Mouse (Mus musculus): ENCODE measurements around the gene Bbs1. TPM values are rescaled to one million over a fixed set of nuclear protein-coding genes. Genes with fewer than 3 reads are reported as not detected.

Gene Bbs1
- total and polyA plus RNA-seq, 2 experiments from 2014 or later: 9.0 to 31.8 TPM

DNA sequence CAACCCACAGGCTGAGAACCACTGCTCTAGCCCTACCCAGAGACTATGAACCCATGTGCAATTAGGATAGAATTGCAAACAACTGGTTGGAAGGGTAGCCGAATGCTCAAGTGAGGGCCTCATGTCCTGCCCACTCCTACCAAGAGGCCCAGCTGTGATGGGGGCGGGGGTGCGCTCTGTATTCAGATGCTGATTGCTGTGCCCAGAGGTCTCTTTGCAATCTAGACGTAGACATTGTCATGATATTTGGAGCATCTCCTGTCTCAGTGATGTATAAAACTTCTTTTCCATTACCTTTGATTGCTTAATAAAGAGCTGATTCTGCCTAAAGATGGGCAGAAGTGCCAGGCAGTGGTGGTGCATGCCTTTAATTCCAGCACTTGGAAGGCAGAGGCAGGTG is 56.6 kb downstream of the Bbs1 start:
- 44% methylated on average over 4 of the region's 4 CpGs for WGBS

DNA sequence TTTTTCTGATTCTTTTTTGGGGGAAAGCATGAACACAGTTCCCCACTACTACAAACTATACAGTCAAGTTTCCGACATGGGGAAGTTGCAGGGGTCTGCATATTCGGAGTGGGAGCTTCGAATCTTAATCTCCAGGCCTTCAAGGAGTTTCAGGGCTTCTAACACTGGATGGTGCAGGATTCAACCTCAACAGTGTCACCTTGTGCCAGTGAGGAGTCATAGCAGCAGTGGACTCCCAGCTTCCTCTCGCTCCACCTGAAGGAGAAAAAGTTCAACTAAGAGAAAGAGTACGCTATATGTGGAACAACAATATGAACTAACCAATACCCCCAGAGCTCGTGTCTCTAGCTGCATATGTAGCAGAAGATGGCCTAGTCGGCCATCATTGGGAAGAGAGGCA is 58.9 kb downstream of the Bbs1 start:
- no peak for ATAC-seq (ENCODE audit: low FRiP score)
- peak; percentile 71 for TF ChIP-seq CTCF (IDR thresholded peaks at IDR 0.05)

More for the DNA sequence above, 56.6 kb downstream of the Bbs1 start:
- TF ChIP-seq CTCF (IDR thresholded peaks at IDR 0.05): no peak
- H3K27ac ChIP-seq (ENCODE audit: low read depth, low read length): no peak overlapping the region
- DNase-seq (ENCODE audit: low spot score) (no peak), ATAC-seq (ENCODE audit: low FRiP score) (no peak)
- H3K9ac ChIP-seq (replicated peaks; ENCODE audit: low read length, poor library complexity, severe bottlenecking): no peak overlapping the region
- no peaks in the 10 kb centered on the region for H3K36me3 ChIP-seq (ENCODE audit: insufficient read depth, low read length)
- no peaks in the 10 kb centered on the region for H3K4me1 ChIP-seq (ENCODE audit: insufficient read depth, low read length)
- no peak overlapping the region for H3K4me3 ChIP-seq (ENCODE audit: low read depth, low read length)
- no peaks in the 10 kb centered on the region for H3K9me3 ChIP-seq (ENCODE audit: low read length)
- H3K27me3 ChIP-seq (ENCODE audit: insufficient read depth, low read length): no peaks in the 10 kb centered on the region
- no peak overlapping the region for H3K4me2 ChIP-seq (ENCODE audit: low read depth, low read length, poor library complexity, severe bottlenecking)

DNA sequence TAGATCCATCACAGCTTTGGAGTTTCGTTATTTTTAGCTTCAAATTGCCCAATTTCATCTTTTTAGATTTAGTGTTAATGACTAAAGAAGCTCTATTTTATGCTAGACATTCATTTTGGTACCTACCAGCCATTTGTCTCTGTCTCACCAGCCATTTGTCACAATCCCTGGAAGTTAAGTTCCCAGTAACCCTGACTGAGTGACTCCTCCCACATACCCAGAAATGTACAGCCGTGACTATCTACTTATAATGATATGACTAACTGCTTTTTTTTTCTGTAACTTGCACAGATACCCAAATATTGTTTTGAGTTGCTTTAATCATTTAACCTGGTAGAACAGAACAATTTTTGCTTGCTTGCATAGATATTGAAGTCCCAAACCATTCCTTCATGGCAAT is 60.6 kb downstream of the Bbs1 start:
- ATAC-seq (ENCODE audit: low FRiP score): no peak
- no peak for TF ChIP-seq CTCF (IDR thresholded peaks at IDR 0.05)
- no peaks in the 10 kb centered on the region for H3K36me3 ChIP-seq (ENCODE audit: insufficient read depth, low read length)
- H3K4me3 ChIP-seq (ENCODE audit: low read depth, low read length): no peak overlapping the region
- no peaks in the 10 kb centered on the region for H3K9me3 ChIP-seq (ENCODE audit: low read length)
- H3K4me2 ChIP-seq (ENCODE audit: low read depth, low read length, poor library complexity, severe bottlenecking): no peak overlapping the region
- H3K4me1 ChIP-seq (ENCODE audit: insufficient read depth, low read length): no peaks in the 10 kb centered on the region
- H3K27ac ChIP-seq (ENCODE audit: low read depth, low read length): no peak overlapping the region
- peaks cover 11% of the 10 kb centered on the region; the same call in 1 of the 2 replicates for H3K27me3 ChIP-seq (ENCODE audit: insufficient read depth, low read length)
- 84% methylated on average over 2 of the region's 2 CpGs for WGBS
- H3K9ac ChIP-seq (replicated peaks; ENCODE audit: low read length, poor library complexity, severe bottlenecking): no peak overlapping the region
- no peak for DNase-seq (ENCODE audit: low spot score)

More for the DNA sequence above, 58.9 kb downstream of the Bbs1 start:
- WGBS: 35% methylated on average over 7 of the region's 7 CpGs
- H3K27me3 ChIP-seq (ENCODE audit: insufficient read depth, low read length): no peaks in the 10 kb centered on the region
- H3K4me1 ChIP-seq (ENCODE audit: insufficient read depth, low read length): no peaks in the 10 kb centered on the region
- H3K9me3 ChIP-seq (ENCODE audit: low read length): no peaks in the 10 kb centered on the region
- H3K4me3 ChIP-seq (ENCODE audit: low read depth, low read length): no peak overlapping the region
- no peak overlapping the region for H3K4me2 ChIP-seq (ENCODE audit: low read depth, low read length, poor library complexity, severe bottlenecking)
- DNase-seq (ENCODE audit: low spot score): peak; percentile 38
- no peak overlapping the region for H3K27ac ChIP-seq (ENCODE audit: low read depth, low read length)
- H3K36me3 ChIP-seq (ENCODE audit: insufficient read depth, low read length): no peaks in the 10 kb centered on the region
- no peak overlapping the region for H3K9ac ChIP-seq (replicated peaks; ENCODE audit: low read length, poor library complexity, severe bottlenecking)

DNA sequence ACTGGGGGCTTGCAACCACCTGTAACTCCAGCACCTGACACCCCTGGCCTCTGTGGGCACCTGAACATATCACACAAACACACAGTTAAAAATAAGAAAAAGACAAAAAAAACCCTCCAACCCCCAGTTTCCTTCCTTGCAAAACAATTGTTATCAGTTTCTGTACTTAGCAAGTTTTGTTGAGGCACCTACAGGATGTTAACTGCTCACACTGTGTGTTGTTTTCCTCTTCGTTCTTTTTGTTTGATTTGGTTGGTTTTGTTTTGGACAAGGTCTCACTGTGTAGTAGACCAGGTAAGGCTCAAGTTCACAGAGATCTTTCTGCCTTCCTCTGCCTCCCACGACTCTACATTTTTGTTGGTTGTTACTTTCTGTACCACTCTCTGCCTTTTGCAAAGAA is 63.8 kb downstream of the Bbs1 start:
- WGBS: 64% methylated on average over 2 of the region's 2 CpGs
- Histone ChIP-seq H3K9ac (replicated peaks; ENCODE audit: low read length, poor library complexity, severe bottlenecking) (no peak overlapping the region), H3K27me3 (ENCODE audit: insufficient read depth, low read length) (peaks cover 18% of the 10 kb centered on the region), H3K27ac (ENCODE audit: low read depth, low read length) (no peak overlapping the region), H3K9me3 (ENCODE audit: low read length) (no peaks in the 10 kb centered on the region), H3K36me3 (ENCODE audit: insufficient read depth, low read length) (no peaks in the 10 kb centered on the region), H3K4me1 (ENCODE audit: insufficient read depth, low read length) (peaks cover 10% of the 10 kb centered on the region), H3K4me2 (ENCODE audit: low read depth, low read length, poor library complexity, severe bottlenecking) (no peak overlapping the region), H3K4me3 (ENCODE audit: low read depth, low read length) (no peak overlapping the region)
- DNase-seq (ENCODE audit: low spot score) (no peak), ATAC-seq (ENCODE audit: low FRiP score) (no peak)
- TF ChIP-seq CTCF (IDR thresholded peaks at IDR 0.05): no peak

DNA sequence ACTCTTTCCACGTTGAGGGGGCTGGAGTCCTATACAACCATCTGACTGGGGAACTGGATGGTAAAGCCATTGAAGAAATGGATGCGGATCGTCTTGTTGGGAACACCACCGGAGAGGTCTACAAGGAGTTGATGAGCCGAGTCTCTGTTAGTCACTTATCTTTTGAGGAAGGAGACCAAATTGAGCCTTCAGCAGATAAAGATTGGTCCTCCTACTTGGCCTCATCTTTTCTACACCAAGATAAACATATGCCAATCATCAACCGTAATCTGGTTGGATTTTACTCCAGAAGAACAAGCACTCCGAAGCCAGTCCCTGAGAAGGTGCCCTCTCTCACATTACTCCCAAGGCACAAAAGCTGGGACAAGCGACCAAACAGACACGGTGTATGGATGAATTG is 65.6 kb downstream of the Bbs1 start:
- 88% methylated on average over 9 of the region's 9 CpGs for WGBS
- peaks cover 18% of the 10 kb centered on the region for H3K27me3 ChIP-seq (ENCODE audit: insufficient read depth, low read length)
- ATAC-seq (ENCODE audit: low FRiP score): no peak

DNA sequence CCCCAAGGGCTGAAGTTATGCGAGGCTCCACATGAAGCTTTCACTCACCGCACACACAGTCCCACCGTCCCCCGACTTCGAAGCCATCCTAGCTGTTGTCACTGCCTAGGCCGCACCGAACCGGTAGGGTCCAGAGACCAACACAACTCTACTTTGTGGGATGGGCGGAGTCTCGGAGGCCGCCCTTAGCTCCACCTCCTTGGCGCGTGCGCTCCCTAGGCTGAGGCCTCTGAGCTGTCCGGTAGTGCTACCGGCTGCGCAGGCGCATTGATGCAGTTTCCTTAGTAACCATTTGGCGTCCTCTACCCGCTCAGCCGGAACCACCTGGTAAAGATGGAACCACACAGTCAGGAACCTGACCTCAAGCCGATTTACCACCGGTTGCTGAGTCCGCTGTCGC is 67.3 kb downstream of the Bbs1 start, which contains the start of the genes Ccs and Ccdc87:
Gene Ccs (minus strand): TSS at position 184 of the 400 bp plus-strand sequence.
Gene Ccdc87 (plus strand): TSS at position 218 of the 400 bp plus-strand sequence.
- Histone ChIP-seq H3K4me3 (ENCODE audit: low read depth, low read length) (peak within 1 kb of the TSS; percentile 63), H3K27ac (ENCODE audit: low read depth, low read length) (peak within 1 kb of the TSS; percentile 38; the same call in 1 of the 2 replicates), H3K4me2 (ENCODE audit: low read depth, low read length, poor library complexity, severe bottlenecking) (peak within 1 kb of the TSS; percentile 96), H3K9ac (replicated peaks; ENCODE audit: low read length, poor library complexity, severe bottlenecking) (peak within 1 kb of the TSS; percentile 64), H3K36me3 (ENCODE audit: insufficient read depth, low read length) (no peaks in the 10 kb centered on the region), H3K4me1 (ENCODE audit: insufficient read depth, low read length) (peaks cover 10% of the 10 kb centered on the region), H3K27me3 (ENCODE audit: insufficient read depth, low read length) (peaks cover 18% of the 10 kb centered on the region), H3K9me3 (ENCODE audit: low read length) (no peaks in the 10 kb centered on the region)
- DNase-seq (ENCODE audit: low spot score) (peak; percentile 97), ATAC-seq (ENCODE audit: low FRiP score) (peak; percentile 96)
- WGBS: 1% methylated on average over 25 of the region's 25 CpGs
- no peak for TF ChIP-seq CTCF (IDR thresholded peaks at IDR 0.05)

More for the DNA sequence above, 65.6 kb downstream of the Bbs1 start:
- Histone ChIP-seq H3K4me2 (ENCODE audit: low read depth, low read length, poor library complexity, severe bottlenecking) (no peak overlapping the region), H3K27ac (ENCODE audit: low read depth, low read length) (no peak overlapping the region), H3K36me3 (ENCODE audit: insufficient read depth, low read length) (no peaks in the 10 kb centered on the region), H3K4me3 (ENCODE audit: low read depth, low read length) (no peak overlapping the region), H3K9me3 (ENCODE audit: low read length) (no peaks in the 10 kb centered on the region), H3K4me1 (ENCODE audit: insufficient read depth, low read length) (peaks cover 10% of the 10 kb centered on the region), H3K9ac (replicated peaks; ENCODE audit: low read length, poor library complexity, severe bottlenecking) (no peak overlapping the region)
- TF ChIP-seq CTCF (IDR thresholded peaks at IDR 0.05): no peak
- DNase-seq (ENCODE audit: low spot score): no peak

Data from midbrain, postnatal 0 days (tissue).